Mouse (Mus musculus): ENCODE results near the gene Anks1b.
A peak's percentile ranks its signal among the peaks of the same experiment; 100 is the strongest.

- no peak for TF ChIP-seq CHD2 (IDR thresholded peaks at IDR 0.05; ENCODE audit: low read length)
- no peak for TF ChIP-seq NRF1 (IDR thresholded peaks at IDR 0.05; ENCODE audit: insufficient read depth, low read depth, low read length, poor library complexity, severe bottlenecking)
- TF ChIP-seq GABPA (IDR thresholded peaks at IDR 0.05; ENCODE audit: low read depth, low read length): no peak
- no peak for TF ChIP-seq ZMIZ1 (IDR thresholded peaks at IDR 0.05; ENCODE audit: low read depth, low read length)
- TF ChIP-seq POLR2AphosphoS5 (IDR thresholded peaks at IDR 0.05; ENCODE audit: borderline replicate concordance, low read depth, low read length): no peak
- TF ChIP-seq CTCF (IDR thresholded peaks at IDR 0.05 in 2 of 3, conservative IDR thresholded peaks at IDR 0.05 in 1 of 3; ENCODE audit: control insufficient read depth in 1 of 3, insufficient read depth in 1 of 3, low read depth in 2 of 3, low read length in 3 of 3, poor library complexity in 1 of 3, severe bottlenecking in 1 of 3): peak in 1 of 3 experiments; percentile 36; a peak in 2 of 6 replicates
- TF ChIP-seq HCFC1 (IDR thresholded peaks at IDR 0.05; ENCODE audit: low read depth, low read length): no peak
- no peak for TF ChIP-seq EP300 (IDR thresholded peaks at IDR 0.05; ENCODE audit: low read depth in 1 of 2, low read length in 2 of 2)
- TF ChIP-seq ZNF384 (IDR thresholded peaks at IDR 0.05; ENCODE audit: low read depth, low read length): no peak
- no peak for TF ChIP-seq UBTF (IDR thresholded peaks at IDR 0.05; ENCODE audit: borderline replicate concordance, insufficient read depth, low read depth, low read length)
- no peak for TF ChIP-seq POLR2A (IDR thresholded peaks at IDR 0.05; ENCODE audit: control insufficient read depth in 1 of 2, insufficient read depth in 1 of 2, low read depth in 1 of 2, low read length in 2 of 2, poor library complexity in 1 of 2)
These were observed 170.5 kb downstream of the Anks1b start for GRCm38 (mm10) chr10:90043773-90044172.
